Mouse (Mus musculus) hindbrain, embryonic 14.5 days (tissue): ENCODE data around the gene Plpp2. TPM values are rescaled to one million over a fixed set of nuclear protein-coding genes. Genes with fewer than 3 reads are reported as not detected.

Experiments used
- ATAC-seq: fragments of 200-750 bp; cut with Nextera tagmentation; 2 replicates; pipeline ENCODE4 v1.8.0; 2017; ENCODE audit warnings: moderate number of reproducible peaks, mild to moderate bottlenecking, moderate TSS enrichment, moderate library complexity; ENCODE audit not compliant: low FRiP score
- DNase-seq: peaks from one replicate; pipeline ENCODE4 v3.0.0-alpha.2; 2015; ENCODE audit warnings: low spot score
- H3K27ac ChIP-seq: fragments of 300-500 bp; sonication (generic); 2 replicates; pipeline ENCODE4 v1.5.1; 2014; ENCODE audit warnings: mild to moderate bottlenecking, moderate library complexity
- H3K27me3 ChIP-seq: fragments of 300-500 bp; sonication (generic); 2 replicates; pipeline ENCODE4 v1.6.1; 2014; ENCODE audit warnings: mild to moderate bottlenecking, low read length, mixed read lengths; ENCODE audit not compliant: control insufficient read depth, insufficient read depth
- H3K36me3 ChIP-seq: fragments of 300-500 bp; sonication (generic); replicated peaks from 2 replicates; pipeline ENCODE4 v1.6.1; 2014; ENCODE audit not compliant: control insufficient read depth, insufficient read depth
- H3K4me1 ChIP-seq: fragments of 300-500 bp; sonication (generic); replicated peaks from 2 replicates; pipeline ENCODE4 v1.6.1; 2014; ENCODE audit warnings: antibody characterized with exemption, low read length, mixed read lengths; ENCODE audit not compliant: control insufficient read depth, insufficient read depth
- H3K4me2 ChIP-seq: fragments of 300-500 bp; sonication (generic); replicated peaks from 2 replicates; pipeline ENCODE4 v1.6.1; 2014; ENCODE audit warnings: mild to moderate bottlenecking, moderate library complexity
- H3K4me3 ChIP-seq: fragments of 300-500 bp; sonication (generic); replicated peaks from 2 replicates; pipeline ENCODE4 v1.5.1; 2014; ENCODE audit warnings: mild to moderate bottlenecking, low read length
- H3K9ac ChIP-seq: fragments of 300-500 bp; sonication (generic); 2 replicates; pipeline ENCODE4 v1.6.1; 2014
- H3K9me3 ChIP-seq: fragments of 300-500 bp; sonication (generic); 2 replicates; pipeline ENCODE4 v1.6.1; 2016; ENCODE audit warnings: low read length; ENCODE audit not compliant: control insufficient read depth
- WGBS: fragments of 180-500 bp; shearing (Covaris S2); extraction: QIAGEN DNeasy Blood & Tissue Kit; methylation state at CpG from one replicate; pipeline ENCODE4 v1.1.7; 2014; 5-methylcytosine and 5-hydroxymethylcytosine counted together
- polyA plus RNA-seq: library from polyadenylated mRNA; unstranded; fragments of >200 nt; fragmentation: Nextera tagmentation; extraction: Ambion mirVana; gene quantifications from 2 replicates; pipeline ENCODE4 v1.2.1, GENCODE M21; 2014

Plpp2 gene
- 15.5 and 21.4 TPM in 2 replicates for polyA plus RNA-seq

DNA sequence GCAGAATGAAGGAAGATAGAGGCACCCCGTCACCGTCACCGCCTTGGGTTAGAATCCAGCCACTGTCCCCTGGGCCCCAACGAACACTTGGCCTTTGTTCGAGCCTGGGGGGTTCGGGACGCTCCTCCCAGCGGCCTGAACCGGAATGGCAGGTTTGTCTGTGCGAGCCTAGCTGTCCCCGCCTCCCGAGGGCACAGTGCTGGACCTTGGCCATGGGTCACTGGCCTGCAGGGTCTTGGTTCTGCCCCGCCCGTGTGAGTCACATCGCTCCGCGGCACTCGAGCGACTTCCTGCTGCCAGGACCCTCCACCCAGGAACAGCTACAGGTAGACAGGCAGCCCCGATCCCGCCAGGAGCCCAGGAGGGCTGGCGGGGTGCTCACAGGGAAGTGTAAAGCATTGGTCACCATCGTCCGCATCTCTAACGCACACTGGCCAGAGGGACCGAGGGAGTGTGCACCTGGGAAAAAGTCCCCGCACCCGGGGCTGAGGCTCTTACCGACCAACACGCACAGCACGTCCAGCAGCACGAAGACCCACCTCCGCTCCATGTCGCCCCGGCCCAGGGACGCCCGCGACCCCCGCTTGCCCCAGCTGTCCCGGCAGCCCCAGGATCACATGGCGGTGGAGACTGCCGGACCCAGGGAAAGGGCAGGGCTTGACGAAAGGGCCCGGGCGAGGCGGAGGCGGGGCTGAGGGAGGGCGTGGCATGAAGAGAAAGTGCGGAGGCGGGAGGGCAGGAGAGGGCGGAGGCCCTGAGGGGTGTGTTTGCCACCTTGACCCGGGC lies at the start of gene Plpp2:
Gene Plpp2, minus strand, starts transcription at position 671 of the 786 bp plus-strand sequence.
- Histone ChIP-seq H3K36me3 (0 out of 2 replicates have a peak, but pooled peaks cover 7% of the 10 kb centered on the region), H3K9me3 (no peaks in the 10 kb centered on the region), H3K27me3 (0 out of 2 replicates have a peak, but pooled peaks cover 4% of the 10 kb centered on the region), H3K4me3 (peak within 1 kb of the TSS; percentile 47), H3K27ac (no peak within 1 kb of the TSS), H3K4me1 (peaks cover 5% of the 10 kb centered on the region), H3K4me2 (peak within 1 kb of the TSS; percentile 88), H3K9ac (peak within 1 kb of the TSS; percentile 61)
- under 1% methylated on average over 52 of the region's 52 CpGs for WGBS
- ATAC-seq (peak; percentile 47), DNase-seq (peak; percentile 65)

DNA sequence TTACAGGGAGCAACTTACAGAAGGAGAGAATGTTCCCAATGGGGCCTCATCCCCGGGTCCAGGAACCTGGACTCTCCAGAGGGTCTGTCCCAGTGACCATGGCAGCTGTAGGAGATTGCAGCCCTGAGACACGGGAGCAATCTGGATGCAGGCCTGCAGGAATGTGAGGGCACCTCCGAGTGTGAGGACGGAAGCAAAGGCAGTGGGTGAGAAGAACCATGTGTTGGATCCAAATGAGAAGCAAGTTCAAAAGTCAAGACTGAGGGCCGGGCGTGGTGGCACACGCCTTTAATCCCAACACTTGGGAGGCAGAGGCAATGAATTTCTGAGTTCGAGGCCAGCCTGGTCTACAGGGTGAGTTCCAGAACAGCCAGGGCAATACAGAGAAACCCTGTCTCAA lies 47.9 kb upstream of the Plpp2 start:
- no peaks in the 10 kb centered on the region for H3K4me1 ChIP-seq
- 90% methylated on average over 8 of the region's 8 CpGs for WGBS
- ATAC-seq: no peak

DNA sequence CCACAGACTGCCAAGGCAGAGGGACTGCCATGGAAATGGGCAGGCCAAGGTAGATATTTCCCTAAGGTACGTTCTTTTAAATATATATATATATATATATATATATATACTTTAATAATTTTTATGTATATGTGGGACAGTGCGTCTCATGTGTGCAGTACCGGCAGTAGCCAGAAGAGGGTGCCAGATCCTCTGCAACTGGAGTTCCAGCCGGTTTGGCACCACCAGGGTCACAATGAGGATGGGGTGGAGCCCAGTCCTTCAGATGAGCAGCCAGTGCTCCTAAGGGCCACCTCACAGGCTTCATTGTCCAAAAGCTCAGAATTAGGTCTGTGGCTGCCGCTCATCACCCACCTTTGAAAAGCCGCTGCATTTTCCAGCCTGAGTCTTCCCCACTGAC lies 47.2 kb upstream of the Plpp2 start:
- H3K4me2 ChIP-seq: no peak overlapping the region
- no peak overlapping the region for H3K9ac ChIP-seq
- DNase-seq (peak; percentile 48), ATAC-seq (no peak)
- H3K9me3 ChIP-seq: no peaks in the 10 kb centered on the region
- 45% methylated on average over 6 of the region's 6 CpGs for WGBS
- H3K36me3 ChIP-seq: no peaks in the 10 kb centered on the region
- H3K4me1 ChIP-seq: no peaks in the 10 kb centered on the region
- no peaks in the 10 kb centered on the region for H3K27me3 ChIP-seq
- H3K27ac ChIP-seq: no peak overlapping the region
- H3K4me3 ChIP-seq: no peak overlapping the region

More for the DNA sequence above, 47.9 kb upstream of the Plpp2 start:
- Histone ChIP-seq H3K27ac (no peak overlapping the region), H3K4me2 (no peak overlapping the region), H3K9me3 (no peaks in the 10 kb centered on the region), H3K27me3 (no peaks in the 10 kb centered on the region), H3K4me3 (no peak overlapping the region), H3K36me3 (no peaks in the 10 kb centered on the region), H3K9ac (no peak overlapping the region)
- no peak for DNase-seq

DNA sequence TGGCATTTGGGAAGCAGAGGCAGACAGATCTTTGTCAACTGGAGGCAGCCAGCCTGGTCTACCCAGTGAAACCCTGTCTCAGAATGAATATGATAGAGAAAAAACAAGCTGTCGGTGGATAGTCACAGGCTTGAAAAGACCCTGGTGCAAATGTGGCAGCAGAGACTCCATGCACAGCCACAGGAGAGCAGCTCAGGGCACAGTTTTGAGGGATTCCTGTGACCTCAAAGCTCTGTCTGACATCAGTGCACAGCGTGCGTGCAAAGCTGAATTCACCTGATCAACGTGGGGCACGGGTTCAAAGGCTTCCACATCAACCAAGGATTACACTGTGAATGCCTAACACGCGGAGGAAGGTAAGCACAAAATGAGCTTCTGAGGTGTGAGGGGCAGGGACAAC lies 46.8 kb upstream of the Plpp2 start:
- Histone ChIP-seq H3K4me1 (no peaks in the 10 kb centered on the region), H3K27ac (no peak overlapping the region), H3K9me3 (no peaks in the 10 kb centered on the region), H3K9ac (no peak overlapping the region), H3K36me3 (no peaks in the 10 kb centered on the region), H3K27me3 (no peaks in the 10 kb centered on the region), H3K4me2 (no peak overlapping the region), H3K4me3 (no peak overlapping the region)
- DNase-seq (no peak), ATAC-seq (no peak)
- 76% methylated on average over 7 of the region's 7 CpGs for WGBS

DNA sequence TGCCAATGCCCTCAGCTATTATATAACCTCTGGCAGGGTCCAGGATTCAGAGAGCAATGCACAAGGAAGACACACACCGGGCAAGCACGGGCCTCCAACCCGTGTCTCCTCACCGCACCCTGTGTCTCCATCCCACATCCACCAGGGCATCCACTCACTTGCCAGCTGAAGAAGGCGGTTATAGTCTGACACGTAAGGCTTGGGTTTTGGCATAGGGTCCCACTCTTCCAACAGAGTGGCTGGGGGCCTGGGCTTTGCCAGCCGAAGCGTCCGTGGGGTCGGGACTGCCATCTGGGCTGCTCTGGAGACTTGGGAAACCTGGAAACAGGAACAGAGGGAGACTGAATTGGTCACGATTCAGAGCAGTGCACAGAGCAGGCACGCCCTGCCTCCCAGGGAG lies 46.2 kb upstream of the Plpp2 start:
- Histone ChIP-seq H3K36me3 (no peaks in the 10 kb centered on the region), H3K4me1 (no peaks in the 10 kb centered on the region), H3K27me3 (no peaks in the 10 kb centered on the region), H3K9ac (no peak overlapping the region), H3K4me3 (no peak overlapping the region), H3K27ac (no peak overlapping the region), H3K9me3 (no peaks in the 10 kb centered on the region), H3K4me2 (no peak overlapping the region)
- 82% methylated on average over 12 of the region's 12 CpGs for WGBS
- ATAC-seq: no peak
- DNase-seq: no peak

DNA sequence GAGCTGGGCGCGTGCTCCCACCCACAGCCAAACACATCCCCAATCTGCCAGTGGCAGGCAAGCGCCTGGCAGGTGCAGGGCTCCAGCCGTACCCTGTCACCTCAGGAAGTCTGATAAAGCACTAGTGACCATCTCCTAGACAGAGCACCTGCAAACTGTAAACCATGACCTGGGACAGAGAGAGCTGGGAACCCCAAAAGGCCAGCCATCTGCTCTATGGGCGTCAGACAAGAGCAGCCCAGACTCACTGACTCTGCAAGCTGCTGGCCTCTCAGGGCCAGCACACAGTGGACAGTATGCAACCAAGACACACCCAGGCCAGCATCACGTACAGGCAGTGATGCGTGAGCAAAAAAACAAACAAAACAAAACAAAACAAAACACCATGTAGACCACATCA lies 45.3 kb upstream of the Plpp2 start:
- Histone ChIP-seq H3K27ac (no peak overlapping the region), H3K4me3 (no peak overlapping the region), H3K9me3 (no peaks in the 10 kb centered on the region), H3K27me3 (no peaks in the 10 kb centered on the region), H3K4me1 (no peaks in the 10 kb centered on the region), H3K36me3 (no peaks in the 10 kb centered on the region), H3K9ac (no peak overlapping the region), H3K4me2 (no peak overlapping the region)
- no peak for DNase-seq
- no peak for ATAC-seq
- 78% methylated on average over 7 of the region's 7 CpGs for WGBS

DNA sequence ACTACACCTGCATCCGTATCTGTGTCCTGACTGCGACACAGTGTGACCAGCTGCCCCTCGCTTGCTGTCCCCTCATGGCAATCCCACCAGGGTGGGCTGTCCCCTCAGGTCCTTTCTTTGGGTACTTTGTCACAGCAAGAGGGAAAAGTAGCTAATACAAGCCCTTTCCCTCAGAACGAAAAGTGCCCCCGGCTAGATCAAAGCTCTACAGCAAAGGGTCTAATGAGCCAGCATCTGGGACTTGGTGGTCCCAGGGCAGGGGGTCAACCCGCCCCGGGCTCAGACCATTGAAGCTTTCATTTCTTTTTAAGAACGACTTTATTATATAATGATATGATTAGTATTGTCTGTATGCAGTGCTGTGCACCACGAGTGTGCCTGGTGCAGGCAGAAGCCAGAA lies 44.7 kb upstream of the Plpp2 start:
- H3K9ac ChIP-seq: no peak overlapping the region
- H3K27me3 ChIP-seq: no peaks in the 10 kb centered on the region
- H3K4me3 ChIP-seq: no peak overlapping the region
- H3K27ac ChIP-seq: no peak overlapping the region
- DNase-seq (no peak), ATAC-seq (no peak)
- 56% methylated on average over 9 of the region's 9 CpGs for WGBS
- H3K36me3 ChIP-seq: no peaks in the 10 kb centered on the region
- no peaks in the 10 kb centered on the region for H3K9me3 ChIP-seq
- no peak overlapping the region for H3K4me2 ChIP-seq
- H3K4me1 ChIP-seq: no peaks in the 10 kb centered on the region

DNA sequence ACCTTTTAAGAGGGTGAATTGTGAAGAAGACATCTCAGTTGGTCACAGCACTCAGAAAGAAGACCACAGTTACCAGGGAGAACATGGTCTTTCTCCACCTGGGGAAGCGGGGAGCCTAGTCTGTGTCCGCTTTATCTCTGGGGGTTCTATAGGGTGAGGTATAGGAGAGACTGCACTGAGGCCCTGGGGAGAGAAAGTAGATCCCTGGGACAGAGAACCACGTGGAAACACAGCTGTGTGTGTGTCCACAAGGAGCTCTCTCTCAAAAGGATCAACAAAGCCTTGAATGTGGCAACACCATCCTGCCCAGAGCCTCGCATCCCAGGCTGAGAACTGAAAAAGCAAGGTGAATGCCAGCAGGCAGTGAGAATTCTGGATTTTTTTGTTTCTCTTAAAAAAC lies 43.8 kb upstream of the Plpp2 start:
- Histone ChIP-seq H3K9me3 (no peaks in the 10 kb centered on the region), H3K9ac (no peak overlapping the region), H3K4me2 (no peak overlapping the region), H3K4me3 (no peak overlapping the region), H3K4me1 (no peaks in the 10 kb centered on the region), H3K36me3 (no peaks in the 10 kb centered on the region), H3K27me3 (no peaks in the 10 kb centered on the region), H3K27ac (no peak overlapping the region)
- 77% methylated on average over 4 of the region's 4 CpGs for WGBS
- DNase-seq (no peak), ATAC-seq (no peak)

DNA sequence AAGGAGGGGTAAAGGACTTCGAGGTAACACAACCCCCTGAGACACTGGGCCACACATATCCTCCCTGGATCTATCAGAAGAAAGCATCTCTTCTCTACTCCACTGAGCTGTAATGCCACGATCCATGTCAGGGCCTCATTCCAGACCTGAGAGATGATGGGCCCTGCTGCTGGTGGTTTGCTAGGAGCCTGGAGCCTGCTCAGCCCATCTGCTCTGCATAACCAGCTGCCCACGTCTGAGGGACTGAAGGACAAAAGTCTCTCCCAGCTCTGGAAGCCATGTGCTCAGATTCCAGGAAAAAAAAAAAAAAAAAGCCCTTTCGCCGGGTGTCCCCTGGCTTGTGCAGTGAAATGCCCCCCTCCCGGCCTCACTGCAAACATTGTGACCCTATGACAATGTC lies 42.2 kb upstream of the Plpp2 start:
- DNase-seq (no peak), ATAC-seq (no peak)
- no peak overlapping the region for H3K4me2 ChIP-seq
- no peaks in the 10 kb centered on the region for H3K27me3 ChIP-seq
- no peak overlapping the region for H3K27ac ChIP-seq
- no peaks in the 10 kb centered on the region for H3K4me1 ChIP-seq
- no peaks in the 10 kb centered on the region for H3K36me3 ChIP-seq
- no peak overlapping the region for H3K4me3 ChIP-seq
- H3K9ac ChIP-seq: no peak overlapping the region
- no peaks in the 10 kb centered on the region for H3K9me3 ChIP-seq
- 77% methylated on average over 6 of the region's 6 CpGs for WGBS
